Mouse (Mus musculus): Measurements from ENCODE around the gene 6430628N08Rik.

The 6430628N08Rik gene

GRCm38 (mm10) chr4:115890553-115890952, at the start of gene 6430628N08Rik:
TSS of gene 6430628N08Rik (plus strand) at chr4:115890665.
- DNase-seq, result no peak

DNA sequence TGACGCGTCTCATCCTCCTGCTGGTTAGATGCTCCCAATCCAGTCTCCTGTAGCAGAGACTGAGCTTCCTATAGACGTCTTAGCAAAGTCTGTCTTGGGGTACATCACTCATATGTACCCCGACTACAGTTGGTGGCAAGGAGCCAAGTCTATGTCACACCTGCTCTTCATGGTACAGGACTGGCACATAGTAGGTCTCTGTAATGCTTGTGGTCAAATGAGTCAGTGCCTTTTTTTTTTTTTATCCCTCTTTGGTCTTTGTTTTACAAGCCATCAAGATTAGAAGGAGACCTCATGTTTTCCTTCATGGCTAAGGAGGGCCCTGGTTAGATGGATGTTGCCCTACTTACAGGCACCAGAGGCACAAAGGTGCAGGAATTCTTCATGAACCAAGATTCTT, 49.6 kb upstream of the 6430628N08Rik start:
- DNase-seq, result no peak

DNA sequence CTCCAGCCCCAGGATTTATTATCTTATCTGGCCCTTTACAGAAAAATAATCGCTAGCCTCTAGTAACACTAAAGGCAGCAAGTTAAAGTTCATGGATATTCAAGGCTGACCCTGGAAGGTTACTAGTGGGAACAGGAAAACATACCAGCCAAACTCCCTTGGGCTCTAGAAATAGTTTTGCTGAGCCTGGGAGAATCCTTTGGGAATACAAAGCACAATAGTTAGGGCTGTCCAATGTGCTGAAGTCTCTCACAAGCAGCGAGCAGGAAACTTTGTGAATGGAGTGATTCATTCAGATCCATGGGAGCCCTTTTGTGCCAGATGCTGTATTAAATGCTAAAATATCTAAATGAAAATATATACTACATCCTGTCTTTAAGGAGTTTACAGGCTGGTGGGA, 43.8 kb upstream of the 6430628N08Rik start:
- no peak for DNase-seq

- peak; percentile 41 for DNase-seq
These were observed 43.1 kb upstream of the 6430628N08Rik start for GRCm38 (mm10) chr4:115847377-115847776.

DNA sequence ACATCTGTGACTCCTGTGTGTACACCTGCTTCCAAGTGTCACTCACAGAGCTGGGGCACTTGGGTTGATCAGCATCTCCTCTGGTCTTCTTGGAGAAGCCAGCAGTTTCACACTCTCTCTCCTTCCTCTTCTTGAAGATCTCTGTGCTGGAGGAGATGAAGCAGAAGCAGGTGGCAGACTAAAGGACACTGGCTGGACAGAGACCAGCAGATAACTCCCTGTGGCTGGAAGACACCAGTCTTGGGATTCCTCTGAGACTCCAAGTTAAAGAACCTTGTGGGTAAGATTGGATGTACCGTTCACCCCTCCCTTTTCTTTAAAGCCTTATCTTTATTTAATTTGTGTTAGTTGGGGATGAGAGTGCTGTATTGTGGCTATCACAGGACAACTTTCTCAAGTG, 42.4 kb upstream of the 6430628N08Rik start:
- no peak for DNase-seq

GRCm38 (mm10) chr4:115848990-115849677, 41.3 kb upstream of the 6430628N08Rik start:
- no peak for DNase-seq

DNA sequence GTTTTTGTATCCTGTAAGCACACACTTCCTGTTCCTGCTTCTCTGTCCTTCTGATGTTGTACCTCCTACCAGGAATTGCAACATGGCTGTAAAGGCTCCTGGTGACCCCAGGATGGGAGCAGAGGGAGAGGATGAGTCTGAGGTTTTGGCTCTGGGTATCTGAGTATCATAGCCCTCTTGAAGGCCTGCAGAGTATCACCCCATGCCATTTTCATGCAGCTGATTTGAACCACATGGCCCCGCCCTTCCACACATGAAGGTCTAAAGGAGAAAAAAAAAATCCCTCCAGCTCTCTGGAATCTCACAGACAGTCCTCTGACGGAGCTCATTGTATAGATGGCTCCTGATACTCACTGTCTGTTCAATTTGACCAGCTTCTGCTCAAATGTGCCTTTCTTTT, 40.4 kb upstream of the 6430628N08Rik start:
- no peak for DNase-seq

DNA sequence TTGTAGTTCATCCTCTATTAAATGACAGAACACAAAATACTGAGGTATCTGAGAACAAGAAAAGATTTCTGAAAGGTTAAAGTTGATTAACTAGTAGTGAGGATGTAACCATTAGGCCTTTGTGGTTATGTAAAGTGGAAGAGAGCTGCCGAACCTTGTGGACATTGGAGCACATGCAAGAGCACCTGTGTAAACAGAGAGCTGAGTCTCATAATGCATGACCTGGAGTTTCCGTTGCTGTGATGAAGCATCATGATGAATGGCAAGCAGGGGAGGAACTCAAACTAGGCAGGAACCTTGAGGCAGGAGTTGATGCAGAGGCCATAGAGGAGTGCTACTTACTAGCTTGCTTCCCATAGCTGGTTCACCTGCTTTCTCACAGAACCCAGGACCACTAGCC, 39.8 kb upstream of the 6430628N08Rik start:
- no peak for DNase-seq

- DNase-seq, result peak in 1 of 2 experiments; percentile 61
These were observed 38.9 kb upstream of the 6430628N08Rik start for GRCm38 (mm10) chr4:115851569-115851968.

DNA sequence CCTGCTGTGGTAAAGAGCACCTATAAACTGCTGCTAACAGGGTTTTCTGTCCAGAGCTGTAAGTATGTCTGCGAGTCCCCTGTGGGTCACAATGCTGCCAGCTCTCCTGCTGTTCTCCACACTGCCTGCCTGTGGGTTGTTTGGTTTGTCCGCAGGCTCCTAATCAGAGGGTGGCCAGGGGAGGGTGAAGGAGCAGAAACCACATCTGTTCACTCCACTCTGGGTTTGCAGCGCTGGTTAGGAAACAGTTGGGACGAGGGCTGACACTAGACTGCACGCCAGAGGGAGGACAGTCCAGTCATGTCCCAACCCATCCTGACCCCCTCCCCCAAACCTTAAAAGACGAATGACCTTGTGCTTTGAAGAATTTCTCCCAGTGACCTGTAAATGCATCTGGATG, 35.4 kb upstream of the 6430628N08Rik start:
- DNase-seq, result no peak

DNA sequence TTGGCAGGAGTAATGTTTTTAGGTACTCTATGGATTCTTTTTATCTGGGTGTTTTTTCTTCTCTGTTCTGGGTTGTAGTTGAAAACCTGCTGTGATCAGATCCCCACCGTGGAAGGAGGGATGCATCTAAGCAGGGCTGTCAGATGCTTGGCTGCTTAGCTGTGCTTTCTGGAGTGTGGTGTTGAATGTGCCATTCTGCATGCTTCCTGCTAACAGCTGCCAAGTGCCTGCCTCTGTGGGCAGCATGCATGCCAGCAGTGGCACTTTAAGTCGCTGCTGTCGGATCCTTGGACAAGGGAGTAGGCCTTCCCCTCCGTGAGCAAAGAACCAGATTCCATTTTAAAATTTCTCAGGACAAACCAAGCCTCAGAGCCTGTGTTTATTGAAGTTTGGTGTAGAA, 34.9 kb upstream of the 6430628N08Rik start:
- DNase-seq, result no peak

GRCm38 (mm10) chr4:115856282-115856681, 34.2 kb upstream of the 6430628N08Rik start:
- DNase-seq, result no peak

DNA sequence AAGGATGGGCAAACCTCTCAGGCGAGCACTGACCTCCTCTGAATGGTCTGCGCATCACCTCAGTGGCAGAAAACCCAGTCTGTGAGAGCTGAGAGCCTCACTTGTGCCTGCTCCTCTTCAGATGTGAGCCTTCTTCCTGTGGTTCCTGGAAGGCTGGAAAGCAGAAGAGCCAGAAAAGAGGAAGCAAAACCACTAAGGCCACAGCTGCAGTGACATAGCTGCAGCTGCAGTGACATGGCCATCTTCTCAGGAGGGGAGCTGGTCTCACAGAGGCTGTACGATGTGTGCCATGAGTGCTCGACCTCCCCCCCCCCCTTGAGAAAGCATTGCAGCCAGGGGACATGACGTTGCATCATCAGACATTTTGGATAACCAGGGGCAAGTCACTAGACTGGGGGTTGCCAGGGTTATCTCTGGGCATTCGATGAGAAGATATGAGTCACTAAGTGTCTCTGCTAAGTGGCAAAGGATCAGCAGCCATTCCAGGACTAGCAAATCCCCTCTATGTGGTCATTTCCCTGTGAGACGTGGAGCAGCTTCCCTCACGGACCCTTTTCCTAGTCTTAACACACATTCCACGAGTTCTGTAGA, 33.1 kb upstream of the 6430628N08Rik start:
- DNase-seq, result no peak

DNA sequence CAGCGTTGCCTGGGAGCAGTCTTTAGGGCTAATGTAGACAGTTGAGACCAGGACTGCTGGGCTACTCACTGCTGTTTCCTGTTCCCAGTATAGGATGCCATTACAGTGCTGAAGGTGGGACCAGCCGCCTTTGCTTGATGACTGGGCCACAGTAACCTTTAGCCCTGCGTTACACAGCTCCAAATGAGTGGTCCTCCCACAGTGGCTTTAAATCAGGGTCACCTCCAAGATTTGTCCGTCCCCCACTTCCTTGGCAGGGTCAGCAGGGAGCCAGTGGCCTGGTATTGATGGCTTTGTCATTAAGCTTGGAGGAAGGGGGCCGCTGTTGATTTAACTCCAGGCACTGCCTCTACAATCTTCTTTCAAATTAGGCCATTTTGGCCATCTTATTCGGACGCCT, 27.1 kb upstream of the 6430628N08Rik start:
- DNase-seq, result no peak

DNA sequence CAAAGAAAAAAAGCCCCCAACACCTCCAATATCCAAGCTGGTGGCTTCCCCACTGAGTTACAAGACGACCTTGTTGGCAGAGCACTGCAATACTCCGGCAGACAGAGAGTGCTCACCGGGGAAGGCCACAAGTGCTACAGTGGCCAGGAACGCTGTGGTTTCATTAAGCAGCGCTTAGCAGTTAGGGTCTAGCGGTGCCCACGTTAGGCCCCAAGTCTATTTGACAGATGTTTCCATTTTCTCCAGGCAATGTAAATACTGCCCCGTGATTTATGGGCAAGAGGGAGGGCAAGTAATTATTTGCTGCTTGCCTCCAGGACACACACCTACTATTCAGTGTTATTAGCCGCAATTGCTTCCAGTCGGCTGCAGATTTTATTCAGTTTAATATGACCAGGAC, 26.6 kb upstream of the 6430628N08Rik start:
- DNase-seq, result no peak

DNA sequence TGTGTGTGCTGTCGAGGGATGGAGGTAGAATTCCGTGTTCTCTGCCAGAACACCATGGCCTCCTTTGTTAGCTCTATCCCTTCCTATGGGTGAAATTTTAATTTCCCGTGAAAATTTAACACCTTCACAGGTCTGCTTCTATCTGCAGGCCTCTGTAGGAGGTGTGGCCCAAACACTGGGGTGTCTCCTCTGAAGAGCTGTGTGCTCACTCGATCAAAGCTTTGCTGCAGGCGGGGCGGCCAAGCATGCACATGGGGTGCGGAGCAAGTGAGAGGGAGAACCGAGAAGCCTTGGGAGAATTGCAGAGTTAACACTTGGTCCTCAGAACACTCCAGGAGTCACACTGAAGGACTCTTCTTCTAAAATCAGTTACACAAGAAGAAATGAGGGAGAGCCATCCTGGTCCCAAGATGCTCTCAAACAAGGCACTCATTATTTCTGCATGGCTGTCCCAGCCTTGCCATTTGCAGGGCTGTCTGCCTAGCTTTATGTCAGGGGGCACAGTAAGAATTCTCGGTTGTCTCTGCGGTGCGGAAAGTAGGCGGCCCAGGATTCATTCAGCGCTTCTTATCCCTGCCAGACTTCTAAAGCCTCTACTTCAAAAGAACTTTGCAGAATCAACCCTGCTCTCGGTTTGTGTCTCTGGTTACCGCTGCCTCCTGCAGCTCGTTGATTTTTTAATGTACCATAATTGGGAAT, 20.8 kb upstream of the 6430628N08Rik start:
- no peak for DNase-seq

- no peak for DNase-seq
These were observed 17.2 kb upstream of the 6430628N08Rik start for GRCm38 (mm10) chr4:115873231-115873630.

DNA sequence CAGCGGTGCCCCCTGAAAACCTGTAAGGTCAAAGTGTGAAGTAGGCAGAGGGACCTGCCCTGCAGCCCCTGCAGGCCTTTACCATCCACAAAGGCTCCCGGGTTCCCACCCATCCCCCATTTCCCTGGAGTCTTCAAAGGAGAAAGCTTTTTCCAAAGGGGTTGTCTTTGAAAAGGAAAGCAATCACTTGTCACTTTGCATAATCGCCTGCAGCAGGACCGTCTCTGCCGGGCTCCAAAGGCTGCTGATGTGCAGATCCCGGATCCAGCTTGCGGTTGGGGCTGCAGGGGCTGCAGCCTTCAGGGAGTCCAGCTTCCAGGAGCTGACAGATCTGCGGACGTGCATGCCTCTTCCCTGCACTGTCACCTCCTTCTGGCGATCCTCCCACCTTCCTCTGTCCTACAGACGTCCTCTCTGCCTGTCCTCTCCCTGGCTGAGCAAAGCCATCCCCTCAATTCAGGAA, 12.2 kb upstream of the 6430628N08Rik start:
- peak in 1 of 2 experiments; percentile 31 for DNase-seq

DNA sequence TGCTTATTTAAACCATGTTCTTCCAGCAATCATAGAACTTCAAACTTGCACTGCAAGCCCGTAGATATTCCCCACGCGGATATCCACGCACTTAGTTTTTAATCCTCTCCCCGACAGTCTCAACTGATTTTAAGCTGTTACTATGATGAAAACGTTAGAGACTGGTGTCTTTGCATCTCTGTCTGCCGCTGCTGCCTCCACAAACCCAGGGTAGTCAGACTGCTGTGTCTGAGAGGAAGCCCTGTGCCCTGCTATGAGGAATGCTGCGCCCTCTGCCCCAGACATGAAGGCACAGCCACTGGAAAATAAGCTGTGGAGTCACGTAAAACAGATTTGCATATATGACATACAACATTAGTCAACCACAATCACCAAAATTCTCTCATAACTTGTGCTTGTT, 11.6 kb upstream of the 6430628N08Rik start:
- DNase-seq, result no peak

DNA sequence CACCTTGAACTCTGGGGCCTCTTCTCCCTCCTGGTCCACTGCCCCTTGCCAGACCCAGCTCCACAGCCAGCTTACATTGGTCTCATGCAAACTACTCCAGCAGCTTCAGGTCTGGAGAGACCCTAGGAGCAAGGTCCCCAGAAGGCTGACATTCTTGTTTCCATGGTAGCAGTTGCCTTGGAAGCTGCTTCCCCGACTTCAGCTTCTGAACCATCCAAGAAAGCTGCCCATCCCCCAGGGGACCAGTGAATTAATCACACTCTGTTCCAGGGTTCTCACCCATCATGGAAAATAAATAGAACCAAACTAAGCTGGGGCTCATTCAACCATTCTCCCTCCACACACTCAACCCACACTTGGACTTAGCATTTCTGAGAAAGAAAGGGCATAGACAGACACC, 9.3 kb upstream of the 6430628N08Rik start:
- no peak for DNase-seq

- no peak for DNase-seq
These were observed 8.3 kb upstream of the 6430628N08Rik start for GRCm38 (mm10) chr4:115882195-115882594.

DNA sequence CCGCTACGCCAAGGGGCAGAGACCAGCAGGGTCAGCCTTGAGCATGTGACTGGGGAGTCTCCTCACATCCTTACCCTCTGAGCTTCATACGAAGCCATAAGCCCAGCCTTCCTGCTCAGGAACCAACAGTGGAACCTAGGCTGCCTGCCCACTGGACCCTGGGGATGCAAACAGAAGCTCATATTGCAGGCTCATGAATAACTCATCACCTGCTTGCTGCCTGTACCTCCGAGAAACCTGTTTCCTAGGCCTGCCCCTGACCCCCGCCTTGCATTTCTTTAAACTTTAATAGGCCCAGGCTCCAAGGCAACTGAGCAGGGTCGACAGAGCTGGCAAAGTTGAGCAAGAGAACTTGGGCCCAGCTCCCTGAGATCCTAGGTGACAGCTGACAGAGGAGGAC, 6.4 kb upstream of the 6430628N08Rik start, which contains the start of gene Kncn:
Gene Kncn, plus strand, starts transcription at position 379 of the 400 bp plus-strand sequence.
- DNase-seq, result no peak

- DNase-seq, result no peak
These were observed 4.6 kb upstream of the 6430628N08Rik start for GRCm38 (mm10) chr4:115885846-115886245.

DNA sequence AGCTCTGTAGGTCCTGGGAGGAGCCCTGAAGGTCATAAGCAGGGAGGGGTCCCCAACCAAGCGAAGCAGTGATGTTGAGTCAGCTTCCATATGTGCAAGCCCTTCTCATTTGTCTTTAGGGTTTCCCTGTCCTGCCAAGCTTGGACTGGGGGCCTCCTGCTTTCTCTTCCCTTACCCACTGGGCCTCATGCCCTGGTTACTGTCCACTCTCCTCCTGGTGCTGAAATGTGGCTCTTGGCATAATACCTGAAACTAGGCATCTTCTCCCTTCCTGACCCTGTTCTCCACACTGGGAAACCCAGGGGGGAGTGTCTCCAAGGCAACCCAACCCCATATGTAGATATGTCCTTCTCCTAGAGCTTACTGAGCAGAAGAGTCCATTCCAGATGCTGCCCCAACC, 3.6 kb upstream of the 6430628N08Rik start:
- DNase-seq, result no peak

All from lung, postnatal 4 days (tissue).